In the genomic region with DNA sequence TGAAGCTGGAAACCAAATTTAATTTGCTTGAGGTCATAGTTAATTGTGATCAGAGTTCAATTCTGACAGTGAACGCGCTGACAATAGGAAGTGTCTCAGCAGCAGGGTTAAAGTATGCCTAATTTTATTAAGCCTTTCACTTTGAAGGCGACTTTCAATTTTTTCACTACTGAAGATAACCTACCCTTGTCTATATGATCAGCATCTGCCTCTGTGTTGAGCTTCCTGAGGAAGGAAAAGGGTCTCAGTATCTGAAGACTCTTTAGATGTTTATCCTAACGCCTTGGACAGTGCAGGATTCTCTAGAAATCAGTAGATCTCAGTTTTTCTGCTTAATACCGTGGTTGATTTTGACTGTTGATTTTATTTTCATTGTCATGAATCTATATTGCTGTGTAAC, we compare ENCODE assay signal across 24 mouse cellular contexts.
DNase-seq lines count a peak whose midpoint lies in the region; ATAC-seq and TF ChIP-seq lines count a peak whose summit lies in the region.
"Had no signal": no experiment of that assay in that cellular context is flagged by ENCODE, and none has a peak within 500 bp of the region (broad histone marks: within the 10 kb centered on the region; RNA-seq: fewer than 3 reads in every experiment).

No protein-coding gene starts in this region.

- H3K27ac ChIP-seq in spleen, adult 2 months (ENCODE audit: insufficient read depth, low read length), result peak overlapping the region; percentile 76; the same call in 1 of the 2 replicates
- no peak overlapping the region for H3K27ac ChIP-seq in lung, postnatal 0 days (ENCODE audit: low read length)
- H3K27ac ChIP-seq in heart, embryonic 12.5 days (ENCODE audit: poor library complexity, severe bottlenecking), result no peak overlapping the region
- H3K27ac ChIP-seq: embryonic facial prominence, embryonic 13.5 days; embryonic facial prominence, embryonic 15.5 days; forebrain, embryonic 10.5 days; forebrain, embryonic 12.5 days had no signal

- no peak for DNase-seq in spleen, adult 2 months (ENCODE audit: low read depth in 1 of 2, low spot score in 2 of 2)
- DNase-seq in spleen, postnatal 14 days (ENCODE audit: low spot score in 2 of 2), result no peak
- peak; percentile 52 for DNase-seq in induced T-regulatory cell, adult 2 months (ENCODE audit: low read depth)
- DNase-seq in lung, postnatal 0 days (ENCODE audit: low spot score), result no peak
- DNase-seq: adrenal gland, adult 2 months; adrenal gland, postnatal 10 days; adrenal gland, postnatal 25 days; cerebellum, adult 11 months; cerebellum, adult 18-20 months; cerebellum, adult 8-10 months; cerebellum, adult 9-11 months; cerebellum, postnatal 14 days; cerebellum, postnatal 36 days; embryo, embryonic 11 days had no signal

- no peak for ATAC-seq in lung, postnatal 0 days
- ATAC-seq in heart, embryonic 12.5 days (ENCODE audit: insufficient number of reproducible peaks, low FRiP score), result no peak
- ATAC-seq: forebrain, embryonic 14.5 days; forebrain, embryonic 16.5 days had no signal

- no peaks in the 10 kb centered on the region for H3K9me3 ChIP-seq in lung, postnatal 0 days (ENCODE audit: low read length)
- no peaks in the 10 kb centered on the region for H3K9me3 ChIP-seq in heart, embryonic 12.5 days (replicated peaks)
- H3K9me3 ChIP-seq: embryonic facial prominence, embryonic 13.5 days; embryonic facial prominence, embryonic 15.5 days; forebrain, embryonic 10.5 days; forebrain, embryonic 12.5 days; G1E had no signal

- H3K9ac ChIP-seq in lung, postnatal 0 days (replicated peaks; ENCODE audit: low read depth), result no peak overlapping the region
- H3K9ac ChIP-seq in heart, embryonic 12.5 days, result no peak overlapping the region
- H3K9ac ChIP-seq: embryonic facial prominence, embryonic 13.5 days; embryonic facial prominence, embryonic 15.5 days; forebrain, embryonic 12.5 days had no signal

- H3K36me3 ChIP-seq in spleen, adult 2 months (ENCODE audit: control insufficient read depth, insufficient read depth, low read length), result no peaks in the 10 kb centered on the region
- H3K36me3 ChIP-seq in lung, postnatal 0 days (ENCODE audit: insufficient read depth, low read length), result no peaks in the 10 kb centered on the region
- H3K36me3 ChIP-seq in heart, embryonic 12.5 days, result no peaks in the 10 kb centered on the region
- H3K36me3 ChIP-seq: embryonic facial prominence, embryonic 13.5 days; embryonic facial prominence, embryonic 15.5 days; forebrain, embryonic 10.5 days; forebrain, embryonic 12.5 days had no signal

- no peak for TF ChIP-seq CTCF in spleen, adult 2 months (IDR thresholded peaks at IDR 0.05; ENCODE audit: extremely low read depth, insufficient read depth, insufficient read length, insufficient replicate concordance)
- TF ChIP-seq CTCF in lung, postnatal 0 days (IDR thresholded peaks at IDR 0.05), result no peak

- H3K4me2 ChIP-seq in lung, postnatal 0 days (replicated peaks; ENCODE audit: low read depth, low read length), result no peak overlapping the region
- no peak overlapping the region for H3K4me2 ChIP-seq in heart, embryonic 12.5 days
- H3K4me2 ChIP-seq: embryonic facial prominence, embryonic 13.5 days; embryonic facial prominence, embryonic 15.5 days; forebrain, embryonic 12.5 days had no signal

- H3K4me3 ChIP-seq in spleen, adult 2 months (ENCODE audit: extremely low read depth, insufficient read depth, insufficient read length), result no peak overlapping the region
- H3K4me3 ChIP-seq in lung, postnatal 0 days (ENCODE audit: low read depth, low read length), result no peak overlapping the region
- no peak overlapping the region for H3K4me3 ChIP-seq in heart, embryonic 12.5 days
- H3K4me3 ChIP-seq: embryonic facial prominence, embryonic 13.5 days; embryonic facial prominence, embryonic 15.5 days; erythroblast, embryonic 14.5 days; forebrain, embryonic 10.5 days; forebrain, embryonic 12.5 days had no signal

- 68% methylated on average over 5 of the region's 5 CpGs for WGBS in spleen, adult 2 months
- WGBS in lung, postnatal 0 days, result 82% methylated on average over 5 of the region's 5 CpGs
- WGBS in heart, embryonic 12.5 days, result 80% methylated on average over 5 of the region's 5 CpGs

- TF ChIP-seq POLR2A in spleen, adult 2 months (IDR thresholded peaks at IDR 0.05; ENCODE audit: low read depth, low read length), result no peak

- peaks cover 3% of the 10 kb centered on the region; the same call in 1 of the 2 replicates for H3K4me1 ChIP-seq in spleen, adult 2 months (ENCODE audit: control insufficient read depth, insufficient read depth, insufficient read length)
- peaks cover 3% of the 10 kb centered on the region; the same call in 1 of the 2 replicates for H3K4me1 ChIP-seq in lung, postnatal 0 days (ENCODE audit: insufficient read depth, low read depth, low read length)
- H3K4me1 ChIP-seq in heart, embryonic 12.5 days (replicated peaks), result no peaks in the 10 kb centered on the region
- H3K4me1 ChIP-seq: forebrain, embryonic 12.5 days had no signal

- no peak for TF ChIP-seq EP300 in lung, postnatal 0 days (IDR thresholded peaks at IDR 0.05)

- H3K27me3 ChIP-seq in spleen, adult 2 months (ENCODE audit: control insufficient read depth, insufficient read depth, low read length), result no peaks in the 10 kb centered on the region
- H3K27me3 ChIP-seq in lung, postnatal 0 days (replicated peaks; ENCODE audit: insufficient read depth, low read length), result no peaks in the 10 kb centered on the region
- H3K27me3 ChIP-seq in heart, embryonic 12.5 days (replicated peaks), result no peaks in the 10 kb centered on the region
- H3K27me3 ChIP-seq: CH12.LX; embryonic facial prominence, embryonic 13.5 days; embryonic facial prominence, embryonic 15.5 days; forebrain, embryonic 12.5 days had no signal
